Mouse (Mus musculus) intestine, embryonic 14.5 days (tissue): ENCODE data around the gene Clcn6. TPM values are rescaled to one million over a fixed set of nuclear protein-coding genes. Genes with fewer than 3 reads are reported as not detected.

ENCODE experiments used
- ATAC-seq: fragments of 200-750 bp; cut with Nextera tagmentation; replicated peaks from 2 replicates; pipeline ENCODE4 v1.8.0; 2017; ENCODE audit warnings: low read depth, moderate number of reproducible peaks, moderate TSS enrichment, moderate library complexity; ENCODE audit not compliant: low FRiP score, low TSS enrichment
- DNase-seq: peaks from one replicate; pipeline ENCODE4 v3.0.0-alpha.2; 2018; ENCODE audit warnings: low spot score
- H3K27ac ChIP-seq: fragments of 300-500 bp; sonication (generic); 2 replicates; pipeline ENCODE4 v1.5.1; 2014; ENCODE audit warnings: low read depth, mild to moderate bottlenecking, control low read depth
- H3K27me3 ChIP-seq: fragments of 300-500 bp; sonication (generic); replicated peaks from 2 replicates; pipeline ENCODE4 v1.6.1; 2014; ENCODE audit warnings: low read length, control low read depth; ENCODE audit not compliant: control insufficient read depth, insufficient read depth
- H3K36me3 ChIP-seq: fragments of 300-500 bp; sonication (generic); 2 replicates; pipeline ENCODE4 v1.6.1; 2014; ENCODE audit warnings: low read length, control low read depth; ENCODE audit not compliant: control insufficient read depth, insufficient read depth
- H3K4me1 ChIP-seq: fragments of 300-500 bp; sonication (generic); replicated peaks from 2 replicates; pipeline ENCODE4 v1.6.1; 2014; ENCODE audit warnings: low read length, control low read depth, mixed read lengths; ENCODE audit not compliant: control insufficient read depth, insufficient read depth
- H3K4me2 ChIP-seq: fragments of 300-500 bp; sonication (generic); 2 replicates; pipeline ENCODE4 v1.6.1; 2014; ENCODE audit warnings: low read length
- H3K4me3 ChIP-seq: fragments of 300-500 bp; sonication (generic); 2 replicates; pipeline ENCODE4 v1.5.1; 2014; ENCODE audit warnings: low read depth, low read length, control low read depth, mixed read lengths
- H3K9ac ChIP-seq: fragments of 300-500 bp; sonication (generic); 2 replicates; pipeline ENCODE4 v1.6.1; 2014; ENCODE audit warnings: mild to moderate bottlenecking, low read length
- H3K9me3 ChIP-seq: fragments of 300-500 bp; sonication (generic); 2 replicates; pipeline ENCODE4 v1.6.1; 2016; ENCODE audit warnings: low read length, control low read depth; ENCODE audit not compliant: control insufficient read depth
- WGBS: fragments of 180-500 bp; shearing (Covaris S2); extraction: QIAGEN DNeasy Blood & Tissue Kit; methylation state at CpG from one replicate; pipeline ENCODE4 v1.1.7; 2014; 5-methylcytosine and 5-hydroxymethylcytosine counted together
- polyA plus RNA-seq: library from polyadenylated mRNA; unstranded; fragments of >200 nt; fragmentation: Nextera tagmentation; extraction: Ambion mirVana; gene quantifications from 2 replicates; pipeline ENCODE4 v1.2.1, GENCODE M21; 2014

Gene Clcn6
- polyA plus RNA-seq, 1 experiment from 2014 or later: 5.3 TPM

GRCm38 (mm10) chr4:148016981-148017380 is 21.6 kb downstream of the Clcn6 start:
- no peak for ATAC-seq
- no peaks in the 10 kb centered on the region for H3K4me1 ChIP-seq

GRCm38 (mm10) chr4:148015418-148015817 is 23.2 kb downstream of the Clcn6 start:
- no peak for ATAC-seq
- no peak overlapping the region for H3K9ac ChIP-seq
- no peaks in the 10 kb centered on the region for H3K27me3 ChIP-seq
- H3K4me1 ChIP-seq: no peaks in the 10 kb centered on the region
- peaks cover 97% of the 10 kb centered on the region for H3K36me3 ChIP-seq
- 82% methylated on average over 10 of the region's 10 CpGs for WGBS
- DNase-seq: no peak
- no peak overlapping the region for H3K27ac ChIP-seq
- no peak overlapping the region for H3K4me2 ChIP-seq
- H3K9me3 ChIP-seq: no peaks in the 10 kb centered on the region
- no peak overlapping the region for H3K4me3 ChIP-seq

More at GRCm38 (mm10) chr4:148016981-148017380, 21.6 kb downstream of the Clcn6 start:
- H3K27me3 ChIP-seq: no peaks in the 10 kb centered on the region
- H3K27ac ChIP-seq: no peak overlapping the region
- peaks cover 93% of the 10 kb centered on the region for H3K36me3 ChIP-seq
- no peak overlapping the region for H3K4me3 ChIP-seq
- H3K4me2 ChIP-seq: no peak overlapping the region
- 77% methylated on average over 3 of the region's 3 CpGs for WGBS
- H3K9ac ChIP-seq: no peak overlapping the region
- DNase-seq: no peak
- H3K9me3 ChIP-seq: no peaks in the 10 kb centered on the region

- no peak overlapping the region for H3K4me3 ChIP-seq
- ATAC-seq (no peak), DNase-seq (no peak)
- 94% methylated on average over 4 of the region's 4 CpGs for WGBS
- H3K36me3 ChIP-seq: peaks cover 98% of the 10 kb centered on the region
- H3K27ac ChIP-seq: no peak overlapping the region
- H3K9ac ChIP-seq: no peak overlapping the region
- H3K4me2 ChIP-seq: no peak overlapping the region
- no peaks in the 10 kb centered on the region for H3K27me3 ChIP-seq
- no peaks in the 10 kb centered on the region for H3K4me1 ChIP-seq
- no peaks in the 10 kb centered on the region for H3K9me3 ChIP-seq
Measured at GRCm38 (mm10) chr4:148012216-148012615, 26.4 kb downstream of the Clcn6 start.

GRCm38 (mm10) chr4:148011332-148011731 is 27.3 kb downstream of the Clcn6 start:
- peaks cover 97% of the 10 kb centered on the region for H3K36me3 ChIP-seq

GRCm38 (mm10) chr4:148009641-148010040 is 29.0 kb downstream of the Clcn6 start:
- DNase-seq: no peak
- Histone ChIP-seq H3K9ac (no peak overlapping the region), H3K36me3 (peaks cover 95% of the 10 kb centered on the region), H3K27me3 (no peaks in the 10 kb centered on the region), H3K27ac (no peak overlapping the region), H3K4me2 (no peak overlapping the region), H3K9me3 (no peaks in the 10 kb centered on the region), H3K4me1 (no peaks in the 10 kb centered on the region), H3K4me3 (no peak overlapping the region)
- no peak for ATAC-seq
- WGBS: 85% methylated on average over 2 of the region's 2 CpGs

More at GRCm38 (mm10) chr4:148011332-148011731, 27.3 kb downstream of the Clcn6 start:
- Histone ChIP-seq H3K4me2 (no peak overlapping the region), H3K9me3 (no peaks in the 10 kb centered on the region), H3K9ac (no peak overlapping the region), H3K27me3 (no peaks in the 10 kb centered on the region), H3K27ac (no peak overlapping the region), H3K4me1 (no peaks in the 10 kb centered on the region), H3K4me3 (no peak overlapping the region)
- ATAC-seq (no peak), DNase-seq (no peak)
- 72% methylated on average over 3 of the region's 3 CpGs for WGBS

GRCm38 (mm10) chr4:148008412-148008811 is 30.2 kb downstream of the Clcn6 start:
- WGBS: 81% methylated on average over 4 of the region's 4 CpGs
- H3K9ac ChIP-seq: no peak overlapping the region
- no peaks in the 10 kb centered on the region for H3K4me1 ChIP-seq
- H3K4me3 ChIP-seq: no peak overlapping the region
- peaks cover 85% of the 10 kb centered on the region for H3K36me3 ChIP-seq
- no peaks in the 10 kb centered on the region for H3K9me3 ChIP-seq
- ATAC-seq (no peak), DNase-seq (no peak)
- no peak overlapping the region for H3K27ac ChIP-seq
- H3K27me3 ChIP-seq: no peaks in the 10 kb centered on the region
- H3K4me2 ChIP-seq: no peak overlapping the region

- Histone ChIP-seq H3K4me1 (no peaks in the 10 kb centered on the region), H3K4me3 (no peak overlapping the region), H3K9ac (no peak overlapping the region), H3K27ac (no peak overlapping the region), H3K4me2 (no peak overlapping the region), H3K27me3 (no peaks in the 10 kb centered on the region), H3K9me3 (no peaks in the 10 kb centered on the region), H3K36me3 (peaks cover 45% of the 10 kb centered on the region)
- no peak for ATAC-seq
- WGBS: 88% methylated on average over 7 of the region's 7 CpGs
- DNase-seq: no peak
Measured at GRCm38 (mm10) chr4:148004361-148004760, 34.3 kb downstream of the Clcn6 start.

GRCm38 (mm10) chr4:148001866-148002265 is 36.8 kb downstream of the Clcn6 start:
- no peak for DNase-seq
- 45% methylated on average over 8 of the region's 8 CpGs for WGBS

GRCm38 (mm10) chr4:148001013-148001789 is 37.4 kb downstream of the Clcn6 start:
- H3K4me1 ChIP-seq: no peaks in the 10 kb centered on the region
- 81% methylated on average over 17 of the region's 17 CpGs for WGBS
- H3K4me2 ChIP-seq: no peak overlapping the region
- H3K4me3 ChIP-seq: no peak overlapping the region
- H3K27me3 ChIP-seq: no peaks in the 10 kb centered on the region
- peaks cover 16% of the 10 kb centered on the region for H3K36me3 ChIP-seq
- DNase-seq (no peak), ATAC-seq (no peak)
- no peak overlapping the region for H3K9ac ChIP-seq
- H3K27ac ChIP-seq: no peak overlapping the region
- H3K9me3 ChIP-seq: no peaks in the 10 kb centered on the region

More at GRCm38 (mm10) chr4:148001866-148002265, 36.8 kb downstream of the Clcn6 start:
- H3K27me3 ChIP-seq: no peaks in the 10 kb centered on the region
- no peak overlapping the region for H3K4me2 ChIP-seq
- no peak overlapping the region for H3K9ac ChIP-seq
- H3K9me3 ChIP-seq: no peaks in the 10 kb centered on the region
- H3K4me3 ChIP-seq: no peak overlapping the region
- H3K27ac ChIP-seq: no peak overlapping the region
- no peaks in the 10 kb centered on the region for H3K4me1 ChIP-seq
- H3K36me3 ChIP-seq: peaks cover 22% of the 10 kb centered on the region
- ATAC-seq: no peak
